Mouse (Mus musculus): ENCODE data around the gene Olfr325.

DNA sequence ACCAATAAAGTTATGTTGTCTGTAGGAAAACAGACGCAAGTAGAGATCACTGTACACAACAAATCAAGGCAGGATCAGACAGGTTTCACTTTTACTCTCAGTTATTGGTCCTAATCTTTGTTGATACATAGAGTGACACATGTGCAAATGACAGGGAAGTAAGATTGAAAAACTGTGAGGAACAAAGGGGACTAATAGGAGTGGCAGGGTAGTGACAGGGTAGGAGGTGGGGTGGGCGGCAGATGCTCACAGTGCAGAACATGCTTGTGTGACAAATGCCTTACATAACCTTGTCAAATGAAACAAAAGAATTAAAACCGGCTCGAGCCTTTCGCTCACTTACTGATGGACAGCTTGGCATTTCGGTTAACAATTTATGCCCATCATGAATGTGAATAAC is 41.3 kb downstream of the Olfr325 start:
- no peak for TF ChIP-seq CTCF (conservative IDR thresholded peaks at IDR 0.05; ENCODE audit: low read length)
- no peak for TF ChIP-seq POU5F1 (IDR thresholded peaks at IDR 0.05; ENCODE audit: borderline replicate concordance, low read length)
- no peak for TF ChIP-seq NANOG (IDR thresholded peaks at IDR 0.05; ENCODE audit: borderline replicate concordance, low read length)

Data from E14TG2a.4 (cell line).